Mouse (Mus musculus): ENCODE measurements at regions not wholly inside any gene's neighbourhood (a gene's known extent, or its start where the extent isn't known, plus 50 kb on each side); places are given as distances from the start of the nearest gene placed in this dataset.

- no peak for ATAC-seq (ENCODE audit: low TSS enrichment)
These were observed 277.2 kb upstream of the Adgrl4 start for GRCm38 (mm10) chr3:151160516-151160915.

DNA sequence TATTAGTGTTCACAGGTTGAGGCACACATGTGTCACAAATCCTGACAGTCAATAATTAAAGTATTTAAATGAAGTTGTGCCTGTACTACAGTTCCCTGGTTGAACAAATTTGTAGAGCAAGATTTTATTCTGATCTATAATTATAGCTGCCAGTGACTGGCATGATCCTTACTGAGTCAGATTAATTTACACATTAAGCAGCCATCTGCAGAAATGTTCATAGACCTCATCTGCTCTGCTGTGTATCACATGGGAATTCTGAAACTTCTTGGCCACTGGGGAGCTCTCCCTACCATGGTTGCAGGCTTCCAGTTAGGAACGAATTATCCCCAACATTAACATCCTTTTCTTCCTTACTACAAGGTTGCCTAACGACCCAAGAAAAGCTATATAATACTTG is 255.6 kb upstream of the Adgrl4 start:
- ATAC-seq (ENCODE audit: low TSS enrichment): no peak

DNA sequence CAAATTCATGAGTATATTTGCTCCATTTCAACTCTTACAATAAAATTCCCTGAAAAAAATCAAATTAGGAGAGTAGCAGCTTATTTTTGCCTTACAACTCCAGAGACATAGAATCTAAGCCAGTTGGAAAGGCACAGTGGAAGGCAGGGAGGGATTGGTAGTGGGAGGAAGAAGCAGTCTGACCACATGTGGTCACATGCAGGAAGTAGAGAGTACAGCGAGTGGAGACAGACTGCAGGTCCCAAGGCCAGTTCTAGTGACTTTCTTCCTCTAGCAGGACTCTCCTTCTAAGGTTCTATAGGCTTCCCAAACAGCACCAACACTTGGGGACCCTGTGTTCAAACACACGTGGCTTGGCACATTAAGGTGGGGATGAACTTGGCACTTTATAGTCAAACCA is 245.6 kb upstream of the Adgrl4 start:
- no peak for ATAC-seq (ENCODE audit: low TSS enrichment)

GRCm38 (mm10) chr3:151210978-151211377 is 226.7 kb upstream of the Adgrl4 start:
- ATAC-seq (ENCODE audit: low TSS enrichment): peak; percentile 87

DNA sequence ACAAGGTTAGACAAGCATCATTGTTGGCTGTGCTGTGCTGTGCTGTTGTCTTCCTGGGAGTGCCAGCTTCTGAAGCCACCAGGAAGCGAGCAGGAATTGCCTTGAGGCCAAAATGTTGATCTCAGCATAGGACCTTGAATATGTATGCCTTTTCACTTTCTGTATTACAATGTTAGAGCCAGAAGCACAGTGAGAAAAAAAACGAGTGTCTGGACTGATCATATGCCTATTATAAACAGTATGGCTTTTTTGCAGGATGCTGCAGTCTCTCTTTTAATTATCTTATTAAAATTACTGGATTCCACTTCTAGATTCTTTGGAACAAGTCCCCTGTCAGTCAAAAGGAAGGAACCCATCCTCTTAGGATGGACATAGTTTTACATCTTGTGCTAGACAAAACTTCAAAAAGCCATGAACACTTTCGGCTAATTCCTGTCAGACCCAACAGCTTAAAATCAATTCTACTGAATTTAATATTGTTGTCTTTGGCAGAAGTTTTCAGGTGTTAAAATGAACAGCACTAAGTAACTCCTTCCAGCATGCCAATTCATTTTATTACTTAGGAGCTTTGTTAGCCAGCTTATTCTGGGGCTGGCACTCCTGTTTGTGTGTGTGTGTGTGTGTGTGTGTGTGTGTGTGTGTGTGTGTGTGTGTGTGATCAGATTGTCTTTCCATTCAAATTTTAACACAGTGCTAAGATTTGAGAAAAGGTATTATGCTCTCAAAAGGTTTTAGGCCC is 220.8 kb upstream of the Adgrl4 start:
- ATAC-seq (ENCODE audit: low TSS enrichment): no peak

DNA sequence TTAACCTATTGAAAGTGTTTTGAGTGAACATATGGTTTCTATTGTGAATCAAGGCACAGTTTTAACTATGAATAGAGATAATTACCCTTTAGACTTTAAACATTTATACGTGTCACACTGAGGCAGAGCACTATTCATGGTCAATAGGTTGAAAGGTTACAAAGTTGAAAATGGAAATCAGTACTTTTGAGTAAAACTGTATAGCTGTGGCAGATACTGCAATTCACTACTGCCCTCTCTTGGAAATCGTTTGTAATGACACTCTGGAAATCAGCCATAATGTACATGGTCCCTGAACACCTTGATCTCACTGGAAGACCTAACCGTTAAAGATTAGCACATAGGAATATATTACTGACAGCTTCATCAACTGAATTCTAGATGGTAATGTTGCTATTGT is 215.3 kb upstream of the Adgrl4 start:
- peak; percentile 48; the same call in 1 of the 2 replicates for ATAC-seq (ENCODE audit: low TSS enrichment)

DNA sequence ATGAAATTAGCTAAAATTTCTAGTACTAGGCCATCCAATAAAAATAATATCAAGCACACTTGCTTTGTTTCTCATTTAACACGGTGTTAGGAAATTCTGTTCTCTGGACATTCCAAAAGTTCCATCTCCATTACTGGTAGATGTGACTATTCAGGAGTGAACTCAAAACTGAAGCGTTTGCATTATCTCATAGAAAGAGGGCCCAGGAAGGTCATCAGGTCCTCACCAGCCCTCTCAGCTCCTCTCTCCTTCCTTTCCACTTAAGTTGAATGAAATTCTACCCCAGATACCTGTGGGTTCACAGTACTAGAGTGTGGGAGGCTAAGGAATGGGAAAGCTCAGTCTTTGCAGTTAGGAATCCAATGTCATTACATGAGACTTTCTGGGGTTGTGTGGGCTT is 185.2 kb upstream of the Adgrl4 start:
- no peak for ATAC-seq (ENCODE audit: low TSS enrichment)

GRCm38 (mm10) chr3:151262821-151263220 is 174.9 kb upstream of the Adgrl4 start:
- ATAC-seq (ENCODE audit: low TSS enrichment): no peak

- ATAC-seq (ENCODE audit: low TSS enrichment): no peak
These were observed 172.0 kb upstream of the Adgrl4 start for GRCm38 (mm10) chr3:151265658-151266057.

DNA sequence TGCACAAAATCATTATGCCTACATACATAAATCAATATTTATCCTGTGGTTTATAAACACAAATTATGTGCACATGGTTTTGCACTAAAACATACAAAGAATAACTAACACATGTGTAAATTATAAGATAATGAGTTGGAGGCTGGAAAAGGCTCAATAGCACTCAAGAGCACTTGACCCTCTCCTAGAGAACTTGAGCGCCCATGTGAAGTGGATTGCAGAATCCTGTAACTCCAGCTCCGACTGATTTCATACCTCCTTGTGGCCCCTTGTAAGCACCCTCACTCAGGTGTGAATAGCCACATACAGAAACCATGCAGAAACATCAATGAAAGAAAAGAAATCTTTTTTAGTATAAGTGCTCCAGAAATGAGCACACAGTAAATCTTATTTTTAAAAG is 168.2 kb upstream of the Adgrl4 start:
- ATAC-seq (ENCODE audit: low TSS enrichment): no peak

DNA sequence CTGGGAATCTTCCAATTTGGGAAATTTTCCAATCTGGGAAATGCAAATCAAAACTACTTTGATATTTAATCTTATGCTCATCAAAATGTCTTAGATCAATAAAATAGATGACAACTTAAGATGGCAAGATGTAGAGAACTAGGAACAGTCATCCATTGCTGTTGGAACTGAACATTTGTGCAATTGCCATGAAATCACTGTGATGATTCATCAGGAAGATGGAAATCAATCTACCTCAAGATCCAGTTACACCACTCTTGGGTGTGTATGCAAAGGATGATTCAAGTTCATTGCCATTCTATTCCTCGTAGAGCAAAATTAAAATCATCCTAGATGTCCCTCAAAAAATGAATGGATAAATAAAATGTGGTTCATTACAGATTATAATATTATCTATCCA is 153.9 kb upstream of the Adgrl4 start:
- ATAC-seq (ENCODE audit: low TSS enrichment): no peak

DNA sequence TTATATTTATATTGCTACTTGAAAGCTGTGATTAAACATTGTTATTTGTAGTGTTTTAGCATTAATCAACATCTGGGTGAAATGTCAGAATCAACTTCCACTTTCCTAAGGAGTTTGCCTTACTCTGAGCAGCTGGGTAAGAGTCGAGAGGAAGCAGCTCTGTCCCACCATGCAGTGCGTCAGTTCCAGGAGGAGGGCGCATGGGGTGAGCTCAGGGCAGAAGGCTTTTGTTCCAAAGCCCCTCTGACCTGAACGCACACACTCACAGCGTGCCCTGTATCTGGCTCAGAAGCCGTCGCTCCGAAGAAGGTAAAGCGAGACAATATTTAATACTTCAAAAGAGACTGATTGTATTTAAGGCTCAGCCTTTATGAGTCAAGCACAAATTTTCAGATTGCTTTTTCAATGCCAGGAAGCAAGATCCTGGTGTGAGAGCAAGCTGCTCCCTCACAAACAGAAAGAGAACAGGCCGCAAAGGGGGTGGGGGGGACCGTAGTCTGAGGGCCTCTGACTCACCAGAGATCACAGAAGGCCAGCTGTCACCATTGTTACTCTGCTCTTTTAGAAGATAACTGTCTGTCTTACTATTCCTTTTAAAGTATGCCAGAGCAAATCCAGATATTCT is 143.6 kb upstream of the Adgrl4 start:
- no peak for ATAC-seq (ENCODE audit: low TSS enrichment)

GRCm38 (mm10) chr3:151294606-151295005 is 143.1 kb upstream of the Adgrl4 start:
- no peak for ATAC-seq (ENCODE audit: low TSS enrichment)

DNA sequence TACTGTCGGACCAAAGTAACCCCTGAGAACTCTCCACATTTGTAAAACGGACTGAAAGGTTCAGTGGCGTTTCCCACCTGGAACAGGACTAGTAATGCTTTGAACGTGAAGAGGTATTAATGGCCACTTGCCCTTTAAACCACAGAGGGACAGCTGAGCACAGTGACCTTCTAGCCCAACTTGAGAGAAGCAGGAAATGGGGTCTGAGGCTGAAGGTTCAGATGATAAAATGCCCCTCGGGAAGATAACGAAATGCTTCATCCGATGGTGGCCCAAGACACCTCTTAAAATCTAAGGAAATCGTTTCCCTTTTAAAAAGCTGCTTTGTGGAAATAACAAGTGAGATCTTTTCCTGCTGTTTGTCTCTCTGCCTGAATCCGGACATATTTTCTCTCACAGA is 142.7 kb upstream of the Adgrl4 start:
- no peak for ATAC-seq (ENCODE audit: low TSS enrichment)

GRCm38 (mm10) chr3:151298325-151298724 is 139.4 kb upstream of the Adgrl4 start:
- no peak for ATAC-seq (ENCODE audit: low TSS enrichment)

- no peak for ATAC-seq (ENCODE audit: low TSS enrichment)
These were observed 132.3 kb upstream of the Adgrl4 start for GRCm38 (mm10) chr3:151305402-151305801.

- ATAC-seq (ENCODE audit: low TSS enrichment): no peak
These were observed 129.7 kb upstream of the Adgrl4 start for GRCm38 (mm10) chr3:151307975-151308374.

DNA sequence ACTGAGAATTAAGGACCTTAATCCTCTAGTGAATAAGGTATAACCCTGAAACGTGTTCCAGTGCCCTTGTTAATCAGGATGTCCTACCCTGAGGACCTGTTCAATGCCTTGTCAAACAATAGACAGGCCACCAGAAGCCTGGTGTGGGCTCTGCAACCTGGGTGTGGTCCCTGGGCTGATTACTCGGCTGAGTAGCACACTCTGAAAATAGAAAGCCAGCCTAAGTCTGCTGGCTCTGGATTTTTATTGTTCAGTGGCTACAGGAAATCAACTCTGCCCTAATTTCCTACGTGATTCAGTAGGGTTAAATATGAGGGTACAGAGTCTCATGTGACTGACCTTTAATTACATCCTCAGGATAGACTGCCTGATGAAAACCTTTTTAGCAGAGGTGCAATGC is 113.9 kb upstream of the Adgrl4 start:
- no peak for ATAC-seq (ENCODE audit: low TSS enrichment)

- no peak for ATAC-seq (ENCODE audit: low TSS enrichment)
These were observed 107.9 kb upstream of the Adgrl4 start for GRCm38 (mm10) chr3:151329801-151330200.

- ATAC-seq (ENCODE audit: low TSS enrichment): no peak
These were observed 105.8 kb upstream of the Adgrl4 start for GRCm38 (mm10) chr3:151331906-151332305.

DNA sequence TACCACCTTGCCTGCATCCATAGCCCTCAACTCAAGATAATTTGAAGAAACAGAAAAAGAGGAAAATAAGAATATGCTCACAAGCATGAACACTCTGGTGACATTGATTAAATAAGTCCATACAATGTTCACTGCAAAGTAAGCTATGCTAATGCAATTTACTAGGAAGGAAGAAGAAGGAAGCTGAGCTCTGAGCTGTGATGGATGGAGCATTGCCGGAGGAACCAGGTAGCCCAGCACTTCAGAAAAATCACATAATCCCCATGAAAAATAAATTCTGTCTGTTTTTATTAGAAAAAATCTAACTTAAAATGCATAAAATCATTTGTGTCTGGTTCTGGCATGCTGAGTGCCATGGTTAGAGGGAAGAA is 105.4 kb upstream of the Adgrl4 start:
- no peak for ATAC-seq (ENCODE audit: low TSS enrichment)

GRCm38 (mm10) chr3:151332688-151333452 is 104.8 kb upstream of the Adgrl4 start:
- no peak for ATAC-seq (ENCODE audit: low TSS enrichment)

DNA sequence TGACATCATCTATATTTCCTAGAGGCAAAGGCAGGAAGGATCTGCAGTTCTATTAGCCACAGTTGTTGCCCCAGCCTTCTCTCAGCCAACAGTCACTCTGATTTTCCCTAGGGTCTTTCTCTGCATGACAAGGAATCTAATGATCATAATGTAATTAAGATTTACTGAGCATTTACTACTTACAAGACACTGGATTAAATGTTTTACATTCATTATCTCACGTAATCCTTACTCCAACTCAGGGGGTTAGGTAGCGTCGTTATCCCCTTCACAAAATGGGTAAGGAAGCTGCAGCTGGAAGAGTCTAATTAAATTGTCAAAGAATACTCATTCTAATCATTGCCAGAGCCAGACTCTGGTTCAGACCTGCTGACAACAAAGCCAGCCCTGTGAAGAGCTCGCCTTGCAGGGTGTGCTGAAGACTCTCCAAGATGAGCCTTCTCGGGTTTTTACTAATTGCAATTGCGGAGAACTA is 103.8 kb upstream of the Adgrl4 start:
- ATAC-seq (ENCODE audit: low TSS enrichment): no peak
